Mouse (Mus musculus) E14TG2a.4 (cell line): ENCODE results near the gene Tceal3.

ENCODE experiments used
- CTCF ChIP-seq: conservative IDR thresholded peaks from 2 replicates; pipeline ENCODE4 v1.5.1; 2014; ENCODE audit warnings: low read length
- NANOG ChIP-seq: IDR thresholded peaks from 2 replicates; pipeline ENCODE4 v1.6.1; 2014; ENCODE audit warnings: borderline replicate concordance, low read length, mixed read lengths
- POU5F1 ChIP-seq: IDR thresholded peaks from 2 replicates; pipeline ENCODE4 v1.6.1; 2014; ENCODE audit warnings: low read length, borderline replicate concordance

- TF ChIP-seq CTCF: no peak
- TF ChIP-seq NANOG: no peak
- TF ChIP-seq POU5F1: no peak
Observed at GRCm38 (mm10) chrX:136607395-136607794, 16.8 kb downstream of the Tceal3 start.
